Mouse (Mus musculus): ENCODE data around the gene Gramd1c. TPM values are rescaled to one million over a fixed set of nuclear protein-coding genes. Genes with fewer than 3 reads are reported as not detected.
A peak's percentile ranks its signal among the peaks of the same experiment; 100 is the strongest.

Gene Gramd1c
- polyA plus RNA-seq, 1 experiment from 2014 or later = 4.7 TPM

DNA sequence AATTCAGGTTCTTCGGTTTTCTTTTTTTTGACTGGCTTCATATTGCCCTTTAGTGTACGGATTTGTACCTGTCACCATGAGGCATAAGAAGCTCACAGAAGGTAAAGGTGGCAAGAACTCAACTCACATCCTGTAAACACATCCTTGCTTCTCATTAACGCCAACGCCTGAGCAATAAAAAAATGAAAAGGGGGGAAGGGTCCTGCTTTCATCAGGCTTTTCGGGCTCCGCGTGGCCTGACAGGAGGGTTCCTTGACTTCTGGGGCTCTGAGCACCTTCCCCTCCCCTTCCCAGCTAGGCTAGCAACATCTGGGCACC lies 84.2 kb downstream of the Gramd1c start:
- H3K4me2 ChIP-seq = peak overlapping the region; percentile 100
- H3K4me1 ChIP-seq = 0 out of 2 replicates have a peak, but pooled peaks cover 3% of the 10 kb centered on the region
- H3K27ac ChIP-seq (replicated peaks) = no peak overlapping the region
- WGBS = 18% methylated on average over 7 of the region's 7 CpGs
- H3K36me3 ChIP-seq = no peaks in the 10 kb centered on the region
- ATAC-seq (ENCODE audit: extremely low read depth, insufficient number of reproducible peaks, low FRiP score, low TSS enrichment) = no peak
- H3K27me3 ChIP-seq (replicated peaks) = peaks cover 33% of the 10 kb centered on the region
- no peaks in the 10 kb centered on the region for H3K9me3 ChIP-seq
- peak overlapping the region; percentile 84 for H3K4me3 ChIP-seq
- peak overlapping the region; percentile 82 for H3K9ac ChIP-seq

GRCm38 (mm10) chr16:43973606-43974220 lies 89.4 kb downstream of the Gramd1c start:
- no peak for ATAC-seq (ENCODE audit: extremely low read depth, insufficient number of reproducible peaks, low FRiP score, low TSS enrichment)
- WGBS = 80% methylated on average over 22 of the region's 22 CpGs

GRCm38 (mm10) chr16:43973147-43973546 lies 90.0 kb downstream of the Gramd1c start:
- Histone ChIP-seq H3K4me1 (no peaks in the 10 kb centered on the region), H3K4me3 (no peak overlapping the region), H3K9ac (no peak overlapping the region), H3K27ac (replicated peaks) (no peak overlapping the region), H3K36me3 (peaks cover 8% of the 10 kb centered on the region; the same call in 1 of the 2 replicates), H3K9me3 (no peaks in the 10 kb centered on the region), H3K27me3 (replicated peaks) (peaks cover 13% of the 10 kb centered on the region; the same call in 1 of the 2 replicates), H3K4me2 (no peak overlapping the region)
- WGBS = 84% methylated on average over 11 of the region's 11 CpGs
- no peak for ATAC-seq (ENCODE audit: extremely low read depth, insufficient number of reproducible peaks, low FRiP score, low TSS enrichment)

More at GRCm38 (mm10) chr16:43973606-43974220, 89.4 kb downstream of the Gramd1c start:
- no peak overlapping the region for H3K4me3 ChIP-seq
- peaks cover 4% of the 10 kb centered on the region; the same call in 1 of the 2 replicates for H3K36me3 ChIP-seq
- no peak overlapping the region for H3K4me2 ChIP-seq
- H3K27ac ChIP-seq (replicated peaks) = no peak overlapping the region
- H3K9me3 ChIP-seq = no peaks in the 10 kb centered on the region
- H3K9ac ChIP-seq = no peak overlapping the region
- H3K4me1 ChIP-seq = no peaks in the 10 kb centered on the region
- H3K27me3 ChIP-seq (replicated peaks) = peaks cover 17% of the 10 kb centered on the region

DNA sequence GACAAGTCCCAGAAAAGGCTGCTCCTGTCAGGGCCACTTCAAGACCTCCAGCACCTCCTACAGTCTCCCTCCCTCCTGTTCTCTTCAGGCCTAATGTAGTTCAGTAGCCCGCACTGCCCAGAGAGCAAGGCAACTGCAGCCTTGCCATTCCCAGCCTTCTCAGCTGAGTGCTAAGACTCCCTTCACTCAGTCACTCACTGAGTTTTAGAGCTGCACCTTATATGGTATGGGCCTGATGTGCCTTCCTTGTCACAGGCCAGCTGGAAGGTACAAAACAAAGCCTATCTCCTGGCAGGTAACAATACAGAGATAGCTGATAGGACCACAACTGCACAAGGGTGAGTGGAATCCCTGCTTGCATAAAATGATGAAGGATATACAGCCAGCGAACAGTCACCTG lies 90.8 kb downstream of the Gramd1c start:
- Histone ChIP-seq H3K27me3 (replicated peaks) (0 out of 2 replicates have a peak, but pooled peaks cover 6% of the 10 kb centered on the region), H3K9me3 (no peaks in the 10 kb centered on the region), H3K4me1 (no peaks in the 10 kb centered on the region), H3K36me3 (peaks cover 8% of the 10 kb centered on the region; the same call in 1 of the 2 replicates), H3K4me2 (no peak overlapping the region), H3K9ac (no peak overlapping the region), H3K4me3 (no peak overlapping the region), H3K27ac (replicated peaks) (no peak overlapping the region)
- whole genome bisulfite sequencing = 76% methylated on average over 2 of the region's 2 CpGs
- no peak; the same call in 1 of the 2 replicates for ATAC-seq (ENCODE audit: extremely low read depth, insufficient number of reproducible peaks, low FRiP score, low TSS enrichment)

DNA sequence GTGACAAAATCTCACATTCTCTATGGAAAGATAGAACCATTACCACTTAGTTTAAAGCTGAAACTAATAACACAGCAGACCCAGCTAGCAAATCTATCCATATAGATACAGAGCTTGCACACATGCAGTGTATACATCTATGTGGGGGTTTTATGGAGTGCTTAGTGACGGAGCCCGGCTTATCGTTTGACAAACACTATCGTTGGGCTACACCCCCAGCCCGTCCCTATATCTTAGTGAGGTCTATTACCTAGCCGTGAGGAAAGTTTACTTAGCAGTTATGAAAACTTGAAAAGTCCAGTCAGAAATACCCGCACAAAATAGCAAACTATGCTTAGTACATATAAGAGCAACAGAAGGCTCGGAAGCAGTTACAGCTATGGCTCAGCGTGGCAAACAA lies 91.4 kb downstream of the Gramd1c start:
- H3K27ac ChIP-seq (replicated peaks) = no peak overlapping the region
- no peaks in the 10 kb centered on the region for H3K4me1 ChIP-seq
- 87% methylated on average over 9 of the region's 9 CpGs for whole genome bisulfite sequencing
- no peak for ATAC-seq (ENCODE audit: extremely low read depth, insufficient number of reproducible peaks, low FRiP score, low TSS enrichment)
- H3K4me3 ChIP-seq = no peak overlapping the region
- no peak overlapping the region for H3K9ac ChIP-seq
- H3K4me2 ChIP-seq = no peak overlapping the region
- peaks cover 8% of the 10 kb centered on the region; the same call in 1 of the 2 replicates for H3K36me3 ChIP-seq
- H3K27me3 ChIP-seq (replicated peaks) = 0 out of 2 replicates have a peak, but pooled peaks cover under 1% of the 10 kb centered on the region
- no peaks in the 10 kb centered on the region for H3K9me3 ChIP-seq

DNA sequence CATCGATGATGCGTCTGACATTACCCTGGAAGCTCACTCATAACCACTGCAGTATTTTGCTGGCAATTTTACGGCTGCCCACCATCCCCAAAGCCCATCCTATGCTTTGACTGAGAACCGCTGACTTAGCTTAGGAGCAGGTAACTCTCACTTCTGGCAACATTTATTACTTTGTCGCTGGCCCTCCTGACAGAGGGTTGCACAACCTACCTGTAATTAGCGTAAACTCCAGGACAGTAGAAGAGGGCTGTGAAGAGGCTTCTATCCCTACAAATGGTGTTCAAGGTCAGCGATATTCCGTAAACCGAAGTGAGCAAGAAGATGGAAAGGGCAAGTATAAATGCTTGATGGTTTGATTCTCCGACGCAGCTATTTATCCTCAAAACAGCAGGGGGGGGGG lies 92.0 kb downstream of the Gramd1c start:
- Histone ChIP-seq H3K27ac (replicated peaks) (no peak overlapping the region), H3K4me2 (no peak overlapping the region), H3K4me3 (no peak overlapping the region), H3K27me3 (replicated peaks) (no peaks in the 10 kb centered on the region), H3K9ac (no peak overlapping the region), H3K9me3 (no peaks in the 10 kb centered on the region), H3K4me1 (no peaks in the 10 kb centered on the region), H3K36me3 (peaks cover 8% of the 10 kb centered on the region; the same call in 1 of the 2 replicates)
- 90% methylated on average over 11 of the region's 11 CpGs for WGBS
- ATAC-seq (ENCODE audit: extremely low read depth, insufficient number of reproducible peaks, low FRiP score, low TSS enrichment) = no peak

GRCm38 (mm10) chr16:43970426-43970825 lies 92.7 kb downstream of the Gramd1c start:
- Histone ChIP-seq H3K27me3 (replicated peaks) (no peaks in the 10 kb centered on the region), H3K9ac (no peak overlapping the region), H3K4me1 (no peaks in the 10 kb centered on the region), H3K4me2 (no peak overlapping the region), H3K4me3 (no peak overlapping the region), H3K27ac (replicated peaks) (no peak overlapping the region), H3K9me3 (no peaks in the 10 kb centered on the region), H3K36me3 (peaks cover 8% of the 10 kb centered on the region; the same call in 1 of the 2 replicates)
- WGBS = 69% methylated on average over 3 of the region's 3 CpGs
- ATAC-seq (ENCODE audit: extremely low read depth, insufficient number of reproducible peaks, low FRiP score, low TSS enrichment) = no peak

- no peak overlapping the region for H3K4me2 ChIP-seq
- ATAC-seq (ENCODE audit: extremely low read depth, insufficient number of reproducible peaks, low FRiP score, low TSS enrichment) = no peak
- H3K4me3 ChIP-seq = no peak overlapping the region
- 84% methylated on average over 13 of the region's 13 CpGs for WGBS
- H3K36me3 ChIP-seq = peaks cover 8% of the 10 kb centered on the region; the same call in 1 of the 2 replicates
- no peak overlapping the region for H3K27ac ChIP-seq (replicated peaks)
- H3K9ac ChIP-seq = no peak overlapping the region
- H3K27me3 ChIP-seq (replicated peaks) = no peaks in the 10 kb centered on the region
- H3K9me3 ChIP-seq = no peaks in the 10 kb centered on the region
- H3K4me1 ChIP-seq = no peaks in the 10 kb centered on the region
Measured at GRCm38 (mm10) chr16:43965781-43966389, 97.3 kb downstream of the Gramd1c start.

DNA sequence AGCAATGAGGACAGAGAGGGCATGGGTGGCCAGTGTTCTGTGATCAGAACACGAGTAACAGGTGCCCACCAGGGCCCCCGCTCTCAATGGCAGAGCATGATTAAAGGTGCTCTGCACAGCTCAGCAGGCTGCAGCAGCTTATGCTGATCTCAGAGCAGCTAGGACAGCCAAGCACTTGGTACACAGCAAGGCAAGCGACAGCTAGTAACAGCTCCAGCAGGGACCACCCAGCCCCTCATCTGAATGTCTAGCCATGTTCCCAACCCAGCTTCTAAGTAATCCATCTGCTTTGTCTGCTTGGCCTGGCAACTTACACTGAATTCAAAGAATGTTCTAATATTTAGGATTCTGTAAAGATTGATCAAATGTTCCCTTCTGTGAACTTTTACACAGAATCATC lies 99.4 kb downstream of the Gramd1c start:
- no peaks in the 10 kb centered on the region for H3K27me3 ChIP-seq (replicated peaks)
- no peaks in the 10 kb centered on the region for H3K4me1 ChIP-seq
- H3K4me3 ChIP-seq = no peak overlapping the region
- H3K9me3 ChIP-seq = no peaks in the 10 kb centered on the region
- no peak overlapping the region for H3K27ac ChIP-seq (replicated peaks)
- no peak for ATAC-seq (ENCODE audit: extremely low read depth, insufficient number of reproducible peaks, low FRiP score, low TSS enrichment)
- H3K9ac ChIP-seq = no peak overlapping the region
- 86% methylated on average over 3 of the region's 3 CpGs for WGBS
- peaks cover 4% of the 10 kb centered on the region; the same call in 1 of the 2 replicates for H3K36me3 ChIP-seq
- no peak overlapping the region for H3K4me2 ChIP-seq

DNA sequence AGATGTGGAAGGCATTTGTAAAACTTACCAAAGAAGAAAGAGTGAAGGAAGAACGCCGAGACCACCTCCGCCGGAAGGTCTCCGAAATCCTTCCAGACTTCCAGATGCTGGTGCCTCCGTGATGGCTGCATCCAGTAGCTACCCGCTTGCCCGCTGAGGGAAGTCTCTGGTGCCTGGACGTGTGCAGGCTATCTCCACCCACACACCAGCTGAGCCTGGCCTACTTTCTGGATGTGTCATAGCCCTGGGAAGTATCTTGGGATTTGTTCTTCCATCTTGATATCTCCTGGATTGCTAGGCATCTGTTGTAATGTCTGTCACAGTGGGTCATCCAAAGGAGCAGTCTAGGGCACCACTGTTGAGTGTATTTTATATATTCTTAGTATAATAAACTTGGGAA lies 99.9 kb downstream of the Gramd1c start:
- H3K4me1 ChIP-seq = no peaks in the 10 kb centered on the region
- no peak overlapping the region for H3K4me2 ChIP-seq
- H3K27ac ChIP-seq (replicated peaks) = no peak overlapping the region
- ATAC-seq (ENCODE audit: extremely low read depth, insufficient number of reproducible peaks, low FRiP score, low TSS enrichment) = no peak
- no peaks in the 10 kb centered on the region for H3K36me3 ChIP-seq
- H3K4me3 ChIP-seq = no peak overlapping the region
- no peak overlapping the region for H3K9ac ChIP-seq
- no peaks in the 10 kb centered on the region for H3K27me3 ChIP-seq (replicated peaks)
- no peaks in the 10 kb centered on the region for H3K9me3 ChIP-seq
- 82% methylated on average over 9 of the region's 9 CpGs for WGBS

- no peak for ATAC-seq (ENCODE audit: extremely low read depth, insufficient number of reproducible peaks, low FRiP score, low TSS enrichment)
- 85% methylated on average over 4 of the region's 4 CpGs for WGBS
Measured at GRCm38 (mm10) chr16:43958038-43958437, 105.1 kb downstream of the Gramd1c start.

DNA sequence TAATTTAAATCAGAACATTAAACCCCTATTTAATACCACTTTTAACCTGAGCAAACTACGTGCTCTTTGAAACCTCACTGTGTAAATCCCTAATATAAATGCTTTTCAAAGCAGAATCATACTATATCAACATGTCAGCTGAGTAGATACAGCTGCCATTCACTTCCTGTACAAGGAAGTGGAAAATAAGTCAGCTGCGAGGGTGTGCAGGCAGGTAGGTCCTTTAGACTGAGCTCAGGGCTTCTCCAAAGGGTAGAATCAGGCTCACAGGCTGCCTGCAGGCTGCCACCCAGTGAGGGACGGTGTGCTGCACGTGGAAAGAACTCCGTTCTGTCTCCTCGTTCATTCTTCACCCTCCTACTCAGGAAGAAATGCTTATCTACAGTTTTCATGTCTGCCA lies 108.2 kb downstream of the Gramd1c start:
- Histone ChIP-seq H3K4me1 (no peaks in the 10 kb centered on the region), H3K9ac (no peak overlapping the region), H3K4me2 (no peak overlapping the region), H3K27me3 (replicated peaks) (no peaks in the 10 kb centered on the region), H3K27ac (replicated peaks) (no peak overlapping the region), H3K4me3 (no peak overlapping the region), H3K36me3 (peaks cover 8% of the 10 kb centered on the region), H3K9me3 (no peaks in the 10 kb centered on the region)
- WGBS = 54% methylated on average over 6 of the region's 6 CpGs
- no peak for ATAC-seq (ENCODE audit: extremely low read depth, insufficient number of reproducible peaks, low FRiP score, low TSS enrichment)

More at GRCm38 (mm10) chr16:43958038-43958437, 105.1 kb downstream of the Gramd1c start:
- no peaks in the 10 kb centered on the region for H3K4me1 ChIP-seq
- peaks cover 8% of the 10 kb centered on the region for H3K36me3 ChIP-seq
- H3K4me3 ChIP-seq = no peak overlapping the region
- H3K27ac ChIP-seq (replicated peaks) = no peak overlapping the region
- H3K27me3 ChIP-seq (replicated peaks) = no peaks in the 10 kb centered on the region
- H3K9me3 ChIP-seq = no peaks in the 10 kb centered on the region
- H3K4me2 ChIP-seq = no peak overlapping the region
- H3K9ac ChIP-seq = no peak overlapping the region

All from heart, embryonic 13.5 days (tissue).